Mouse (Mus musculus) megakaryocyte, embryonic 14.5 days (primary cell): ENCODE data around the gene Gm9803. TPM values are rescaled to one million over a fixed set of nuclear protein-coding genes. Genes with fewer than 3 reads are reported as not detected.

ENCODE experiments used
- H3K27me3 ChIP-seq: replicated peaks from 2 replicates; pipeline ENCODE3; 2012; ENCODE audit warnings: inconsistent platforms
- H3K36me3 ChIP-seq: replicated peaks from 2 replicates; pipeline ENCODE3; 2012; ENCODE audit warnings: low read length, inconsistent platforms, mixed read lengths
- H3K4me1 ChIP-seq: 2 replicates; pipeline ENCODE4 v1.6.1; 2012; ENCODE audit warnings: inconsistent platforms
- H3K4me3 ChIP-seq: replicated peaks from 2 replicates; pipeline ENCODE3; 2012; ENCODE audit warnings: moderate library complexity, mild to moderate bottlenecking, inconsistent platforms
- H3K9me3 ChIP-seq: 2 replicates; pipeline ENCODE4 v1.6.1; 2012; ENCODE audit warnings: inconsistent platforms
- FLI1 ChIP-seq: IDR thresholded peaks from 2 replicates; pipeline ENCODE4 v1.6.1; 2012; ENCODE audit warnings: low read length, inconsistent platforms, mixed read lengths
- GATA1 ChIP-seq: IDR thresholded peaks from 3 replicates; pipeline ENCODE4 v1.6.1; 2012; ENCODE audit warnings: mixed read lengths, low read length, inconsistent platforms, borderline replicate concordance
- polyA plus RNA-seq: library from polyadenylated mRNA; stranded (reverse); fragments of >175 nt; gene quantifications from 2 replicates; pipeline ENCODE4 v1.2.3, GENCODE M21; 2012; ENCODE audit warnings: low replicate concordance; ENCODE audit not compliant: insufficient read depth

The Gm9803 gene
- polyA plus RNA-seq, 1 experiment = 29.5 TPM

GRCm38 (mm10) chr10:43507051-43507450, 16.8 kb upstream of the Gm9803 start:
- H3K27me3 ChIP-seq = no peaks in the 10 kb centered on the region
- H3K36me3 ChIP-seq = peaks cover 44% of the 10 kb centered on the region
- TF ChIP-seq GATA1 (no peak), FLI1 (no peak)

GRCm38 (mm10) chr10:43509228-43509627, 14.7 kb upstream of the Gm9803 start:
- no peaks in the 10 kb centered on the region for H3K4me1 ChIP-seq
- H3K4me3 ChIP-seq = no peak overlapping the region
- H3K27me3 ChIP-seq = no peaks in the 10 kb centered on the region
- no peak for TF ChIP-seq FLI1
- TF ChIP-seq GATA1 = no peak
- no peaks in the 10 kb centered on the region for H3K9me3 ChIP-seq
- peaks cover 50% of the 10 kb centered on the region for H3K36me3 ChIP-seq

More at GRCm38 (mm10) chr10:43507051-43507450, 16.8 kb upstream of the Gm9803 start:
- Histone ChIP-seq H3K4me3 (no peak overlapping the region), H3K9me3 (no peaks in the 10 kb centered on the region), H3K4me1 (no peaks in the 10 kb centered on the region)

- Histone ChIP-seq H3K27me3 (no peaks in the 10 kb centered on the region), H3K4me3 (no peak overlapping the region), H3K9me3 (no peaks in the 10 kb centered on the region), H3K36me3 (peaks cover 44% of the 10 kb centered on the region), H3K4me1 (no peaks in the 10 kb centered on the region)
- TF ChIP-seq GATA1 (no peak), FLI1 (no peak)
These were observed 10.9 kb upstream of the Gm9803 start for GRCm38 (mm10) chr10:43512976-43513375.

GRCm38 (mm10) chr10:43516992-43517660, 6.8 kb upstream of the Gm9803 start:
- Histone ChIP-seq H3K4me1 (no peaks in the 10 kb centered on the region), H3K4me3 (no peak overlapping the region), H3K36me3 (peaks cover 10% of the 10 kb centered on the region), H3K27me3 (no peaks in the 10 kb centered on the region), H3K9me3 (no peaks in the 10 kb centered on the region)
- TF ChIP-seq GATA1 (no peak), FLI1 (no peak)

GRCm38 (mm10) chr10:43517836-43518235, 6.0 kb upstream of the Gm9803 start:
- no peak overlapping the region for H3K4me3 ChIP-seq
- no peaks in the 10 kb centered on the region for H3K4me1 ChIP-seq
- H3K9me3 ChIP-seq = no peaks in the 10 kb centered on the region
- no peaks in the 10 kb centered on the region for H3K27me3 ChIP-seq
- TF ChIP-seq FLI1 = no peak
- no peak for TF ChIP-seq GATA1
- H3K36me3 ChIP-seq = peaks cover 6% of the 10 kb centered on the region

- Histone ChIP-seq H3K27me3 (no peaks in the 10 kb centered on the region), H3K9me3 (no peaks in the 10 kb centered on the region), H3K4me3 (no peak overlapping the region), H3K36me3 (peaks cover under 1% of the 10 kb centered on the region), H3K4me1 (0 out of 2 replicates have a peak, but pooled peaks cover under 1% of the 10 kb centered on the region)
- TF ChIP-seq FLI1 = no peak
- no peak for TF ChIP-seq GATA1
These were observed 5.5 kb upstream of the Gm9803 start for GRCm38 (mm10) chr10:43518368-43518767.

GRCm38 (mm10) chr10:43519977-43520376, 3.9 kb upstream of the Gm9803 start:
- no peaks in the 10 kb centered on the region for H3K9me3 ChIP-seq
- no peak overlapping the region for H3K4me3 ChIP-seq
- H3K27me3 ChIP-seq = no peaks in the 10 kb centered on the region
- peaks cover 4% of the 10 kb centered on the region for H3K36me3 ChIP-seq
- 0 out of 2 replicates have a peak, but pooled peaks cover 3% of the 10 kb centered on the region for H3K4me1 ChIP-seq
- TF ChIP-seq FLI1 = no peak
- TF ChIP-seq GATA1 = no peak

GRCm38 (mm10) chr10:43527283-43528269, 3.7 kb downstream of the Gm9803 start:
- H3K9me3 ChIP-seq = no peaks in the 10 kb centered on the region
- H3K27me3 ChIP-seq = no peaks in the 10 kb centered on the region
- H3K4me3 ChIP-seq = no peak overlapping the region
- no peak for TF ChIP-seq GATA1
- no peak for TF ChIP-seq FLI1
- peaks cover 9% of the 10 kb centered on the region; the same call in 1 of the 2 replicates for H3K4me1 ChIP-seq
- peaks cover 79% of the 10 kb centered on the region for H3K36me3 ChIP-seq

- Histone ChIP-seq H3K36me3 (peaks cover 57% of the 10 kb centered on the region), H3K4me1 (peaks cover 28% of the 10 kb centered on the region), H3K9me3 (no peaks in the 10 kb centered on the region), H3K4me3 (no peak overlapping the region), H3K27me3 (no peaks in the 10 kb centered on the region)
- TF ChIP-seq GATA1 (no peak), FLI1 (no peak)
These were observed 10.5 kb downstream of the Gm9803 start for GRCm38 (mm10) chr10:43534382-43534781.
